Mouse (Mus musculus): ENCODE data around the gene Samhd1.

- no peak for TF ChIP-seq CTCF (IDR thresholded peaks at IDR 0.05; ENCODE audit: control insufficient read depth, insufficient read depth, insufficient replicate concordance, low read depth, low read length)
- TF ChIP-seq POLR2A (IDR thresholded peaks at IDR 0.05; ENCODE audit: control insufficient read depth, low read depth, low read length): no peak
Observed at GRCm38 (mm10) chr2:157075226-157075625, 59.8 kb downstream of the Samhd1 start.
